Comparison of ENCODE assay signal across 17 mouse cellular contexts in the genomic region with DNA sequence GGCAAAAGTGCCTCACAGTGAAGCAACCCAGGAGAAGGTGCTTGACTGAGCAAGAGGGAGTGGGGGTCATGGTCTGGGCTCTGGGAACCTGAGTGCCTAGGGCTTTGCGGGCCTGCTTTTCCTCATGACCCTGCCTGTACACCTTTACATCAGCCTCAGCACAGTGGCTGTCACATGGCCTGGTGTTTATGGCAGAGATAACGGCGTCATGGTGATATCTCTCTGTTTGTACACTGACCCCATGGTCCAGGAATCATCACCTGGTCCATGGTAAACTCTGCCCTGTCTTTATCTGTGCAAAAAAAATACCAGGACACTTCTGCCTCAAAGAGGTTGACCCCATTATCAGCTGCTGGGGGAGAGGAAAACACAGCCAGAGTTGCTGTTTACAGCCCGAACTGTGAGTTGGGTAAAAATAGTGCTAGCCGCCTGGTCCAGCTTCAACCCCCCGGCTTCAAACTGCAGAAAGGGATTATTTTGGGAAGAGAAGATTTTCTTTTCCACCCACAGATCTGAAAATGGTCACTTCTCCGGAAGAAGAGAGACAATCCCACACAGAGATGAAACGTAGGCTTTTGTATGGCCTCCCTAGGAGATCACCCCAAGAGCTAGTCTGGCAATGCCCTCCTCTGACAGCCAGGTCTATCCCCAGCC.
DNase-seq lines count a peak whose midpoint lies in the region; ATAC-seq and TF ChIP-seq lines count a peak whose summit lies in the region.
"Had no signal": no experiment of that assay in that cellular context is flagged by ENCODE, and none has a peak within 500 bp of the region (broad histone marks: within the 10 kb centered on the region; RNA-seq: fewer than 3 reads in every experiment).

No protein-coding gene starts in this region.

- H3K36me3 ChIP-seq in heart, embryonic 11.5 days (ENCODE audit: control insufficient read depth, insufficient read depth, low read length), result no peaks in the 10 kb centered on the region
- no peaks in the 10 kb centered on the region for H3K36me3 ChIP-seq in intestine, postnatal 0 days (ENCODE audit: control insufficient read depth, insufficient read depth)
- H3K36me3 ChIP-seq in small intestine, adult 2 months (ENCODE audit: control insufficient read depth, insufficient read depth, low read length), result no peaks in the 10 kb centered on the region
- H3K36me3 ChIP-seq: embryonic facial prominence, embryonic 13.5 days; forebrain, embryonic 12.5 days; G1E; limb, embryonic 13.5 days had no signal

- peak overlapping the region; percentile 89 for H3K27ac ChIP-seq in heart, embryonic 11.5 days (ENCODE audit: low read depth, low read length)
- peak overlapping the region; percentile 55; the same call in 1 of the 2 replicates for H3K27ac ChIP-seq in intestine, postnatal 0 days (ENCODE audit: low read depth, low read length)
- peak overlapping the region; percentile 73 for H3K27ac ChIP-seq in small intestine, adult 2 months (ENCODE audit: insufficient read depth, low read depth, low read length)
- H3K27ac ChIP-seq: embryonic facial prominence, embryonic 13.5 days; forebrain, embryonic 12.5 days; limb, embryonic 13.5 days; macrophage had no signal

- H3K4me3 ChIP-seq in heart, embryonic 11.5 days (ENCODE audit: low read depth, low read length), result no peak overlapping the region
- H3K4me3 ChIP-seq in intestine, postnatal 0 days (ENCODE audit: low read depth, low read length), result no peak overlapping the region
- no peak overlapping the region for H3K4me3 ChIP-seq in small intestine, adult 2 months (ENCODE audit: low read depth, low read length)
- H3K4me3 ChIP-seq: embryonic facial prominence, embryonic 13.5 days; forebrain, embryonic 12.5 days; limb, embryonic 13.5 days had no signal

- intact Hi-C loops in heart, postnatal 25 days (cut with DNase I), result no loop called here

- H3K4me2 ChIP-seq in heart, embryonic 11.5 days, result peak overlapping the region; percentile 8; the same call in 1 of the 2 replicates
- H3K4me2 ChIP-seq in intestine, postnatal 0 days (replicated peaks; ENCODE audit: low read depth), result no peak overlapping the region
- H3K4me2 ChIP-seq: embryonic facial prominence, embryonic 13.5 days; forebrain, embryonic 12.5 days; limb, embryonic 13.5 days had no signal

- 0 out of 2 replicates have a peak overlapping the region, but pooled peaks have one; percentile 16 for H3K9ac ChIP-seq in heart, embryonic 11.5 days (ENCODE audit: low read depth, low read length)
- H3K9ac ChIP-seq in intestine, postnatal 0 days (ENCODE audit: low read depth, low read length), result no peak overlapping the region
- H3K9ac ChIP-seq: embryonic facial prominence, embryonic 13.5 days; forebrain, embryonic 12.5 days; limb, embryonic 13.5 days had no signal

- no peaks in the 10 kb centered on the region for H3K9me3 ChIP-seq in heart, embryonic 11.5 days (replicated peaks; ENCODE audit: control insufficient read depth, low read length)
- no peaks in the 10 kb centered on the region for H3K9me3 ChIP-seq in intestine, postnatal 0 days (ENCODE audit: control insufficient read depth)
- H3K9me3 ChIP-seq: embryonic facial prominence, embryonic 13.5 days; forebrain, embryonic 12.5 days; G1E; limb, embryonic 13.5 days had no signal

- no peak for TF ChIP-seq POLR2A in small intestine, adult 2 months (IDR thresholded peaks at IDR 0.05; ENCODE audit: low read depth, low read length)

- peak; percentile 50; the same call in 1 of the 2 replicates for ATAC-seq in heart, embryonic 11.5 days (replicated peaks; ENCODE audit: insufficient number of reproducible peaks, low FRiP score, low TSS enrichment)
- ATAC-seq in intestine, postnatal 0 days, result peak; percentile 88

- no peak for TF ChIP-seq CTCF in intestine, postnatal 0 days (IDR thresholded peaks at IDR 0.05; ENCODE audit: low read depth)
- TF ChIP-seq CTCF in small intestine, adult 2 months (IDR thresholded peaks at IDR 0.05; ENCODE audit: extremely low read depth, insufficient read length, insufficient replicate concordance, low read depth, low read length), result no peak

- H3K27me3 ChIP-seq in heart, embryonic 11.5 days (ENCODE audit: control insufficient read depth, insufficient read depth, low read length), result no peaks in the 10 kb centered on the region
- H3K27me3 ChIP-seq in intestine, postnatal 0 days (replicated peaks; ENCODE audit: control insufficient read depth, insufficient read depth, low read length), result no peaks in the 10 kb centered on the region
- no peaks in the 10 kb centered on the region for H3K27me3 ChIP-seq in small intestine, adult 2 months (ENCODE audit: control insufficient read depth, insufficient read depth, low read length)
- H3K27me3 ChIP-seq: embryonic facial prominence, embryonic 13.5 days; forebrain, embryonic 12.5 days; limb, embryonic 13.5 days had no signal

- 17% methylated on average over 8 of the region's 8 CpGs for WGBS in heart, embryonic 11.5 days (ENCODE audit: insufficient replicate concordance)
- 41% methylated on average over 8 of the region's 8 CpGs for WGBS in intestine, postnatal 0 days
- WGBS in small intestine, adult 2 months, result 34% methylated on average over 8 of the region's 8 CpGs

- peak; percentile 69 to 76 for DNase-seq in heart, adult 18-20 months
- no peak for DNase-seq in heart, postnatal 25 days (ENCODE audit: low spot score)
- DNase-seq in thymus, postnatal 36 days, result no peak
- DNase-seq in c-Kit-positive CD71-positive TER-119-positive erythroid progenitor cells, embryonic 14.5 days (ENCODE audit: low spot score), result no peak
- DNase-seq in adrenal gland, adult 8-10 months, result no peak
- DNase-seq: B cell, adult 2 months; cerebellum, postnatal 25 days; kidney, adult 9 months; thymus, adult 18-20 months had no signal

- H3K4me1 ChIP-seq in heart, embryonic 11.5 days (ENCODE audit: control insufficient read depth, insufficient read depth, low read length), result peaks cover 48% of the 10 kb centered on the region
- H3K4me1 ChIP-seq in intestine, postnatal 0 days (replicated peaks; ENCODE audit: control insufficient read depth, insufficient read depth, low read length), result peaks cover 18% of the 10 kb centered on the region; the same call in 1 of the 2 replicates
- H3K4me1 ChIP-seq in small intestine, adult 2 months (ENCODE audit: control insufficient read depth, insufficient read depth, insufficient read length, low read length), result peaks cover 33% of the 10 kb centered on the region

Comparison
In these comparisons a context has a peak if more than half of its experiments do, and no peak if none do; other contexts are left out.
1. DNase-seq: peak in heart, adult 18-20 months (2 of 2); none in heart, postnatal 25 days (single experiment), thymus, postnatal 36 days (0 of 2), c-Kit-positive CD71-positive TER-119-positive erythroid progenitor cells, embryonic 14.5 days (single experiment) and adrenal gland, adult 8-10 months (single experiment).
2. Peak in every context shown above with its lines, with median percentiles within 50 percentile points of each other: H3K27ac ChIP-seq.